Mouse (Mus musculus): ENCODE results near the gene 0610010F05Rik. TPM values are rescaled to one million over a fixed set of nuclear protein-coding genes. Genes with fewer than 3 reads are reported as not detected.

0610010F05Rik gene
- polyA plus RNA-seq (2015; fragmentation: Nextera tagmentation; extraction: Ambion mirVana), result 142 and 149 TPM in 2 replicates

DNA sequence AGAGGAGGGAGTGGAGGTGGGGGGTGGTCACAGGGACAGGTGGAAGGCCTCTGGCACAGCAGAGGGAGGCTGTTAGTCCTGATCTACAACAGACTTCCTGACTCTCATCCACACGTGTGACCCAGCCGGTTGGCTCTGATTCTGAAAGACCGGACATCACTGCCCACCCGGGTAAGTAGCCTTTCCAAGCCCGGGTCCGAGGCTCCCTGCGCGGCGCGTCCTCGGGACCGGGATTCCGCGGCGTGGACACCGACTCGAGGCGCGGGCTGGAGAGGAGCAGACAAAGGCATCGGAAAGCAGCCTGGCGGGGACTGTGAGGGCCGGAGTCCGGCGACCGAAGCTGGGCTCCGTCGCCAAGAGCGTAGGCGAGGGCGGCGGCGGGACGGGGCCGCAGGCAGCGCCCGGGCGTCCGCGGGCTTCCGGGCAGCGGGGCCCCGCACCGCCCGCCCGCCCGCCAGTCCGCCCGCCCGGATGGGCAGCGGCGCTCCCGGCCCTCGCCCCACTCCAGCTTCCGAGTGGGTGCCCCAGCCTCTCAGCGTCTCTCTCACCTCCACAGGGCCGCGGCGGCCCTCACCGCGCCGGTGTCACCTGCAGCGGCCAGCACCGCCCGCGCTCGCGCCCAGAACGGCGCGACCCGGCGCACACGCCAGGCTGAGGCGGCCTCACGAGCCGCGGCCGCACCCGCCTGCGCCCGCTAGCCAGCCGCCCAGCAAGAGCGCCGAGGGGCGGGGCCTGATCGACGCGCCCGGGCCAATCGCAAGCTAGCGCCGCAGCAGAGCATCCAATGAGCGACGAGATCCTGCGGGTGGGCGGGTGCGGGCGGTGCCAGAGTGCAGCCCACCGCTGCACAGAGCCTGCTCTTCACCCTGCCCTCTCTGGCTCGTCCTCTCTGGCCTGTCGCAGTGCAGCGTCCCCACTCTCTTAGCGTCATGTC lies at the start of gene 0610010F05Rik:
Gene 0610010F05Rik, minus strand, starts transcription at position 695 of the 934 bp plus-strand sequence.
- H3K36me3 ChIP-seq, result peaks cover 6% of the 10 kb centered on the region
- H3K27me3 ChIP-seq, result no peaks in the 10 kb centered on the region
- H3K9me3 ChIP-seq, result no peaks in the 10 kb centered on the region
- H3K9ac ChIP-seq, result peak within 1 kb of the TSS; percentile 98
- peak within 1 kb of the TSS; percentile 89 for H3K4me3 ChIP-seq
- H3K4me2 ChIP-seq, result peak within 1 kb of the TSS; percentile 63
- peak; percentile 100 for ATAC-seq (ENCODE audit: low FRiP score)
- under 1% methylated on average over 82 of the region's 103 CpGs for WGBS
- H3K4me1 ChIP-seq (replicated peaks), result peaks cover 30% of the 10 kb centered on the region
- peak within 1 kb of the TSS; percentile 97 for H3K27ac ChIP-seq

DNA sequence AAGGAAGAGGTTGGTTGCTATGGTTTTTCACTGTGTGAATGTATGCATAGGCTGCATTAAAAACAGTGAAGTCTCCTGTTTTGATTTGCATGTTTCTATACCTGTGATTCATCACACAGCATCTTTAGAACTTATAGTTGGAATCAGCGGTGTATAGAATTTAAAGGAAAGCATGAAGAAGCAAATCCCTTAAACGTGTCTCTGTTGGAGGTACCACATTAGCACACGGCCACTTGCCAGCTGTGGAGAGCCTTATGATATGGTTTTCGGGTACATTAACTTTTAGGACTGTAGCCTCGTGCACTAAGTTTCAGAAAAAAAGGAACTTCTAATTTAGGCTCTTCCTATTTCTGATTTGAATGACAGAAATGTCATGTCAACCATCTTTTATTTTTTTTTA lies 49.1 kb upstream of the 0610010F05Rik start:
- H3K9me3 ChIP-seq, result no peaks in the 10 kb centered on the region
- H3K27ac ChIP-seq, result no peak overlapping the region
- H3K36me3 ChIP-seq, result peaks cover 65% of the 10 kb centered on the region
- no peak for ATAC-seq (ENCODE audit: low FRiP score)
- no peak overlapping the region for H3K9ac ChIP-seq
- H3K27me3 ChIP-seq, result no peaks in the 10 kb centered on the region
- no peak overlapping the region for H3K4me3 ChIP-seq
- no peaks in the 10 kb centered on the region for H3K4me1 ChIP-seq (replicated peaks)
- WGBS, result 94% methylated on average over 5 of the region's 5 CpGs
- no peak overlapping the region for H3K4me2 ChIP-seq

DNA sequence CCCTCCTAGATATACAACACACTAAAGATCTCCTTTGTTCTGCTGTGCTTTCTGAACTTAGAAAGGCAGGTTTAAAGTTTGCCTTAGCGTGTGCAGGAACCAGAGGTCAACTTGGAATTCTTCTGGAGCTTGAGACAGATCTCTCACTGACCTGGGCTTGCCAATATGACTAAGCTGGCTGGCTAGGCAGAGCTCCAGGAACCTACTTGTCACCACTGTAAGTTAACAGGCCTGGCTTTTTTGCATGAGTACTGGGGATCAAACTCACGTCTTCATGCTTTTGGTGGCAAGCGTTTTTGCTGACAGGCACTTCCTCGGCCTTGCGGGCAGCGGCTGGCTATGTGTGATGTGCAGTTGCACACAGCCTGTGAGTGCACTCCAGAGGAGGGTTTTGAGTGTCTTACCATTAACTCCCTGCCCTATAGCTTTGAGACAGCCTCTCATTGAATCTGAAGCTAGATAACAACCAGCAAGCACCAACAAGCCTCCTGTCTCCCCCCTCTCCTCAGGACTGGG lies 47.1 kb upstream of the 0610010F05Rik start:
- H3K36me3 ChIP-seq, result peaks cover 69% of the 10 kb centered on the region
- H3K4me1 ChIP-seq (replicated peaks), result no peaks in the 10 kb centered on the region
- H3K4me2 ChIP-seq, result no peak overlapping the region
- no peak overlapping the region for H3K27ac ChIP-seq
- H3K27me3 ChIP-seq, result no peaks in the 10 kb centered on the region
- no peaks in the 10 kb centered on the region for H3K9me3 ChIP-seq
- no peak overlapping the region for H3K4me3 ChIP-seq
- H3K9ac ChIP-seq, result no peak overlapping the region
- ATAC-seq (ENCODE audit: low FRiP score), result no peak
- 84% methylated on average over 6 of the region's 6 CpGs for WGBS

DNA sequence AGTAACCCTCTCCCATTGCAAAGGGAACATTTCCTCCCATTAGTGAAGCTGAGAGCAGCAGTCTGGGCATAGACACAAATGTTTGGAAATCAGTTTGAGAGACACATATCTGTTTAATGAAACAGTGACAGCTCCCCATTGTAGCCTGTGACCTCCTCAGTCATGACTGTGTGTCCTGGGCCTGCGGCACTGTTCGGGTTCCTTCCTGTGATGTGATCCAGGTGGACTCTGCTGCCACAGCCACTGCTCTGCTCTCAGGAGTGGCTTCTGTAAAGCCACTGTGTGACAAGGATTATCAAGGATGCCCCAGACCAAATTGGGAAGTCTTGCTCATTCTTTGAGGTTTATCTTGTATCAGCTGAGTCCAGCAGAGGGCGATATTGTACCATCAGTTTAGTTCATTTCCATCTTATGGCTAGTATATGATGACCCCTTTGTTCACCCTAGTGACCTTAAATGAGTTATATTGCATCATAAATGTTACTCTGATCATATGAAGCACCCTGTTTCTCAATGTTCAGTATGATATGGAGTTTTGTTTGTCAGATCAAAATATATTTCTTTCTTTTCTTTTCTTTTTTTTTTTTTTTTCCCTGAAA lies 45.7 kb upstream of the 0610010F05Rik start:
- Histone ChIP-seq H3K4me3 (no peak overlapping the region), H3K4me2 (no peak overlapping the region), H3K27ac (no peak overlapping the region), H3K9me3 (no peaks in the 10 kb centered on the region), H3K36me3 (peaks cover 78% of the 10 kb centered on the region), H3K27me3 (no peaks in the 10 kb centered on the region), H3K9ac (no peak overlapping the region), H3K4me1 (replicated peaks) (no peaks in the 10 kb centered on the region)
- whole genome bisulfite sequencing, result 43% methylated on average over 3 of the region's 3 CpGs
- ATAC-seq (ENCODE audit: low FRiP score), result peak; percentile 46

DNA sequence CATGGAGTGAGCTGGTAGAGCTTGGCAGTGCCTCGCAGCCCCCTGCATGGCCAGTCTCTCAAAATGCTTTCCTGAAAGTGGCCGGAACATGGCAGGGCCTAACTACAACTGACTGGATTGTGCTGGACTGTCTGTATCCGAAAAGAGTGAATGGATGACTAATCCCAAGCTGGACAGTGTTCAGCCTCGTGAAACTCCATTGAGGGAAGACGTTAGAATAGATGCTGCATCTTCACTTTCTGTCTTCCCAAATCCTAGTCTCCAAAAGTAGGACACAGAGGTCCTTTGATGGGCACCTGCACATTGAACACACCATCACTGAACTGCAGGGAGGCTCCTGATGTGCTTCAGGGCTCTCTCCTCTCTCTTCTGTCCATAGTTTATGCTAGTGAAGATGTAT lies 42.7 kb upstream of the 0610010F05Rik start:
- Histone ChIP-seq H3K27ac (no peak overlapping the region), H3K9ac (no peak overlapping the region), H3K36me3 (peaks cover 71% of the 10 kb centered on the region), H3K4me3 (no peak overlapping the region), H3K4me2 (no peak overlapping the region), H3K27me3 (no peaks in the 10 kb centered on the region), H3K9me3 (no peaks in the 10 kb centered on the region), H3K4me1 (replicated peaks) (no peaks in the 10 kb centered on the region)
- 87% methylated on average over 5 of the region's 5 CpGs for WGBS
- no peak for ATAC-seq (ENCODE audit: low FRiP score)

DNA sequence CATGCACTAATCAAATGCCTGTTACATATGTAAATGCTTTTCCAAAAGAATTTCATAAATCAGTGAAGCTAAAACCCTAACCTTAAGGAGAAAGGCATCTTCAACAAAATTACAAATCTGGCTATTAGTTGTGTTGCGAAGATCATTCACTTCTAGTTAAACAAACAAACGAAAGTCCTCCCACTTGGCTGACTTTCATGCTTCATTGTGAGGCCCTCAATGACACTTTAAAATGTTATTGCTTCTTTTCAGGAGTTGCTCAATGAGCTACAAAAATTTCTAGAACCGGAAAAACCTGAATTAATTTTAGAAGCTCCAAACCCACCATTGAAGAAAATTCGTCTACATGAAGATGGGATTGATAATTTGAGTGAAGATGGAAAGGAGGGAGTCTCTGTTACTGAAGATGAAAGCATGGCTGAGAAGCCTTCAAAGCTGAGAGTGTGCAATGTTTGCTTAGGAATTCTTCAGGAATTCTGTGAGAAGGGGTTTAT lies 38.9 kb upstream of the 0610010F05Rik start:
- Histone ChIP-seq H3K9me3 (no peaks in the 10 kb centered on the region), H3K27me3 (no peaks in the 10 kb centered on the region), H3K4me3 (no peak overlapping the region), H3K4me1 (replicated peaks) (peaks cover 5% of the 10 kb centered on the region), H3K9ac (no peak overlapping the region), H3K36me3 (peaks cover 46% of the 10 kb centered on the region), H3K27ac (no peak overlapping the region), H3K4me2 (no peak overlapping the region)
- ATAC-seq (ENCODE audit: low FRiP score), result no peak
- WGBS, result 92% methylated on average over 4 of the region's 4 CpGs

DNA sequence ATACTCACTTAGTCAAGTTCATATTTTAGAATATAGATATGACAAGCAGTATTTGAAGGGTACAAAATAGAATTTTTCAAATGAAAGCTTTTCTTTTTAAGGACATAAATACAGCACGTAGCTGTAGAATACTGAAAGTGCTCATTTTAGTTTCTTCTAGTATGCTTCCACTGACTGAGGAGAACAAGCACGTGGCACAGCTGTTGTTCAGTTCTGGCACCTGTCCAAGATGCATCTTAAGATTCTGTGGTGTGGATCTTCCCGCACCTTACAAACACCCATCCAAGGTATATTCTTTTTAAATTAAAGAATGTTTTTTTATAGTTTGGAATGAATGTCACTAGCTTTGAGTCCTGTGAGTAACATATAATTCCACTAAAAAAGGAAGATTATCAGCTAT lies 33.7 kb upstream of the 0610010F05Rik start:
- H3K4me3 ChIP-seq, result peak overlapping the region; percentile 91
- H3K4me1 ChIP-seq (replicated peaks), result peaks cover 24% of the 10 kb centered on the region
- 37% methylated on average over 3 of the region's 3 CpGs for WGBS
- ATAC-seq (ENCODE audit: low FRiP score), result no peak
- H3K36me3 ChIP-seq, result no peaks in the 10 kb centered on the region
- H3K27me3 ChIP-seq, result no peaks in the 10 kb centered on the region
- no peaks in the 10 kb centered on the region for H3K9me3 ChIP-seq
- H3K4me2 ChIP-seq, result peak overlapping the region; percentile 78
- H3K9ac ChIP-seq, result no peak overlapping the region
- no peak overlapping the region for H3K27ac ChIP-seq

DNA sequence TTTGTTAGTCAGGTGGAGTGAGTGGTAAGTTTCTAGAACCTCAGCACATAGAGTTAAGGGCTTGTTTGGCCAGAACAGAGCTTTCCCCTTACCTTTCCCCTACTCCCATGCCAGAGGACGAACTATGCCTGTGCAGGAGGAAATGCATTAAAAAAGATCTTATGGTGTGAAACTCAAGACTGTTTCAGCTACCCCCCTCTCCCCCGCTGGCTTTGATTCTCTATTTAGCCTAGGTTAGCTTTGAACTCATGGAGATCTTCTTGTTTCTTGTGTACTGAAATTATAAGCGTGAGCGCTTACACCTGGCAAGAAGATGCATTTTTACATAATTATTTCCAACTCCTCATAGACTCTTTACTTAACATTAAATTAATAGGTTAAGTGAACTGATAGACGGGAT lies 33.1 kb upstream of the 0610010F05Rik start:
- Histone ChIP-seq H3K4me1 (replicated peaks) (peaks cover 25% of the 10 kb centered on the region), H3K36me3 (no peaks in the 10 kb centered on the region), H3K4me2 (peak overlapping the region; percentile 78), H3K4me3 (peak overlapping the region; percentile 91), H3K9ac (peak overlapping the region; percentile 92), H3K9me3 (no peaks in the 10 kb centered on the region), H3K27me3 (no peaks in the 10 kb centered on the region), H3K27ac (peak overlapping the region; percentile 97)
- 12% methylated on average over 5 of the region's 5 CpGs for whole genome bisulfite sequencing
- ATAC-seq (ENCODE audit: low FRiP score), result no peak

DNA sequence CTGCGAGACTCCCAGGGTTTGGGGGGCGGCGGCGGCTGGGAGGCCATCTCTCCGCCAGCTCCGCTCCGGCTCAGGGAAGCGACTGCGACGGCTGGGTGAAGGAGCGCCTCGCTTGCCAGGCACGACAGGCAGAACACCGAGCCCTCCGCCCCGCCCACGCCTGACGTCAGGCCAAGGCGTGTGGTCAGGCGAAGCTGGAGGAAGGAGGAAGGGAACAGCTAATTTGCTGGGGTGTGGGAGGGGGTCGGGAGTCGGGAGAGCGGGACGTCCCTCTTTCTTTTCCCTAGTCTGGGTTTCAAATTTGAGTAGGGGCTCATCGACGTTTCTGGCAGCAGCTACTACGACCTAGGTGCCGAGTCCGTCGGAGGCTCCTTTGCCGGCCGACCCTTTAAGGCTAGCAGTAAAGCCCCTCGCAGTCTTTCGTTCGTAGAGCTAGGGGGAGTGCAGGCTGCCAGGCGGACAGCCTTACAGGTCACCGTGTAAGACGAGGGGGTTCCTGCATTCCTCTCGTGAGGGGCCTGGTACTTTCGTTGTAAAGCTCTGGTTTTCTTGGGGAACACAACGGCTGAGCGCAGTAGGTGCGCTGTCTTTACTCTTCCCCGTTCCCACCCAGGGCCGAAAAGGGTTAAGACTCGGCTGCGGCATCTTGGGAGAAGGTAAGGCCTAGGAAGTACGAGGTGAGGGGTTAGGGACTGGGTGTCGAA lies 32.5 kb upstream of the 0610010F05Rik start, which contains the start of gene Pex13:
Gene Pex13, minus strand, starts transcription at position 162 of the 704 bp plus-strand sequence.
- H3K4me1 ChIP-seq (replicated peaks), result peaks cover 25% of the 10 kb centered on the region
- H3K36me3 ChIP-seq, result no peaks in the 10 kb centered on the region
- ATAC-seq (ENCODE audit: low FRiP score), result peak; percentile 99
- WGBS, result under 1% methylated on average over 49 of the region's 49 CpGs
- H3K9ac ChIP-seq, result peak within 1 kb of the TSS; percentile 92
- H3K9me3 ChIP-seq, result no peaks in the 10 kb centered on the region
- peak within 1 kb of the TSS; percentile 97 for H3K27ac ChIP-seq
- no peaks in the 10 kb centered on the region for H3K27me3 ChIP-seq
- peak within 1 kb of the TSS; percentile 91 for H3K4me3 ChIP-seq
- H3K4me2 ChIP-seq, result peak within 1 kb of the TSS; percentile 78

DNA sequence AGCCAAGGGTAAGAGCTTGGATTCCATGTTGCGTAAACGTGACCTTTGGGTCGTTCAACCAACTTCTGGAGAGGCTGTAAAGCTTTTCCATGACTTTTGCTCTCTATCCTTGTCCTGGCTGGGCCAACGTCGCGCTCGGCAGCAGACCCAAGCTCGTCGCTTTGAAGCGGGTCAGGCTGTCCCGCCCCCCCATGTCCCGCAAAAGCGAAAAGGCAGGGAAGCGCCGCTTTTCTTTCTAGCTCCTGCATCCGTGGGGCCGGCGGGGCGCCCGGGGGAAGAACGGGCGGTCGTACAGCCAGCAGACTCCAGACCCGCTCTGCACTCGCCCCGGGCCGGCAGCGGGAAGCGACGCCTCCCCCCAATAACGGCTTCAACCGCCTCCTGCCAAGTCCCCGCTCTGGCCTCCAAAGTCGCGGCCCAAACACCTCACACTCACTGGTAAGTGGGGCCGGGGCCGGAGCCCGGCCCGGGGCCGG lies 31.9 kb upstream of the 0610010F05Rik start, which contains the start of gene Pus10:
Gene Pus10, plus strand, starts transcription at position 364 of the 476 bp plus-strand sequence.
- peaks cover 25% of the 10 kb centered on the region for H3K4me1 ChIP-seq (replicated peaks)
- peak within 1 kb of the TSS; percentile 78 for H3K4me2 ChIP-seq
- H3K27ac ChIP-seq, result peak within 1 kb of the TSS; percentile 97

DNA sequence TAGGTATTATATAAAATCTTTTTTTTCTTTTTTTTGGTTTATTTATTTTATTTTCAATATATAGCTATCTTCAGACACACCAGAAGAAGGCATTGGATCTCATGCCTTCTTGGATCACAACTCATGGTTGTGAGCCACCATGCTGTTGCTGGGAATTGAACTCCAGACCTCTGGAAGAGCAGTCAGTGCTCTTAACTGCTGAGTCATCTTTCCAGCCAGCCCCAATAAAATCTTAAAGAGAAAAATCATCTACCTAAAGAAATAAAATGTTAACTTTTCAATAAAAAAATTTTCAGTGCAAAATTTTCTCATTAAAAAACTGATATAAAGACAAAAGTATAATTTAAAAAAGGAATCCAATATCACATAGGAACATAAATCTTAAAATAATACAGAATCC lies 30.8 kb upstream of the 0610010F05Rik start:
- no peak overlapping the region for H3K9ac ChIP-seq
- ATAC-seq (ENCODE audit: low FRiP score), result no peak
- no peak overlapping the region for H3K4me3 ChIP-seq
- H3K27ac ChIP-seq, result no peak overlapping the region
- peaks cover 25% of the 10 kb centered on the region for H3K4me1 ChIP-seq (replicated peaks)
- H3K4me2 ChIP-seq, result no peak overlapping the region
- no peaks in the 10 kb centered on the region for H3K27me3 ChIP-seq
- H3K36me3 ChIP-seq, result no peaks in the 10 kb centered on the region
- H3K9me3 ChIP-seq, result no peaks in the 10 kb centered on the region

More for the DNA sequence above, 31.9 kb upstream of the 0610010F05Rik start, which contains the start of gene Pus10:
- ATAC-seq (ENCODE audit: low FRiP score), result peak; percentile 73
- Histone ChIP-seq H3K9me3 (no peaks in the 10 kb centered on the region), H3K4me3 (peak within 1 kb of the TSS; percentile 91), H3K27me3 (no peaks in the 10 kb centered on the region), H3K36me3 (no peaks in the 10 kb centered on the region), H3K9ac (peak within 1 kb of the TSS; percentile 92)
- under 1% methylated on average over 39 of the region's 40 CpGs for WGBS

Data from hindbrain, embryonic 13.5 days (tissue).